Mouse (Mus musculus): ENCODE measurements around the gene Olfr971.
"Not testable (repeated sequence)": the region's sequence is repeated elsewhere in the genome, so short reads cannot be mapped to it uniquely, and the experiment has no call there.

Olfr971 gene

GRCm38 (mm10) chr9:39836576-39836975 is at the start of gene Olfr971:
TSS of gene Olfr971 (plus strand) at chr9:39836876.
- not testable (repeated sequence) for H3K4me1 ChIP-seq (replicated peaks; ENCODE audit: low read depth, low read length); H3K9me3 ChIP-seq (ENCODE audit: low read length); H3K27me3 ChIP-seq (ENCODE audit: insufficient read depth, low read length); H3K36me3 ChIP-seq (ENCODE audit: insufficient read depth, low read length); H3K4me3 ChIP-seq (replicated peaks; ENCODE audit: low read length)

DNA sequence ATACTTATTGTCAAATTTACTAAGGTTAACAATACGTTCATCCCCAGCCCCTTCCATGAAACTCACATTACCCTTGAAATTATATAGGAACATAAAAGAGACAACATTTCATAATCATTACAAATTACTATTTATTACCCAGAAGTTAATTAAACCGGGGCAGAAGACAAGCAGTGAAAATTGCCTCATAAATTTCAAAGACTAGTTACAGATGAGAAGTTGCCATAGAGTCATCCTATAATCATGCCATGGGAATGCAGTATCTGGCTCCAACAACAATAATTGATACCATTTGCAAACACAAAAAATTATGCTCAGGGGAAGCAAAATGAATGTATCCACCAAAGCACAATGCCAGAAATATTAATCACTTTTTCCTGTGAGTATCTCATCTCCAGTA is 46.1 kb upstream of the Olfr971 start, which contains the start of gene Olfr969:
Gene Olfr969, plus strand, starts transcription at position 388 of the 400 bp plus-strand sequence.
- Histone ChIP-seq H3K36me3 (ENCODE audit: insufficient read depth, low read length) (no peaks in the 10 kb centered on the region), H3K4me3 (replicated peaks; ENCODE audit: low read length) (no peak within 1 kb of the TSS), H3K4me1 (replicated peaks; ENCODE audit: low read depth, low read length) (no peaks in the 10 kb centered on the region), H3K27me3 (ENCODE audit: insufficient read depth, low read length) (no peaks in the 10 kb centered on the region), H3K9me3 (ENCODE audit: low read length) (no peaks in the 10 kb centered on the region)
- TF ChIP-seq CTCF (conservative IDR thresholded peaks at IDR 0.05; ENCODE audit: low read length) (no peak), POU5F1 (IDR thresholded peaks at IDR 0.05; ENCODE audit: borderline replicate concordance, low read length) (no peak), NANOG (IDR thresholded peaks at IDR 0.05; ENCODE audit: borderline replicate concordance, low read length) (no peak)

GRCm38 (mm10) chr9:39808560-39808959 is 28.1 kb upstream of the Olfr971 start, which contains the start of gene Olfr970:
TSS of gene Olfr970 (plus strand) at chr9:39808860.
- Histone ChIP-seq H3K9me3 (ENCODE audit: low read length) (no peaks in the 10 kb centered on the region), H3K4me1 (replicated peaks; ENCODE audit: low read depth, low read length) (no peaks in the 10 kb centered on the region), H3K36me3 (ENCODE audit: insufficient read depth, low read length) (no peaks in the 10 kb centered on the region), H3K27me3 (ENCODE audit: insufficient read depth, low read length) (no peaks in the 10 kb centered on the region), H3K4me3 (replicated peaks; ENCODE audit: low read length) (no peak within 1 kb of the TSS)
- TF ChIP-seq NANOG (IDR thresholded peaks at IDR 0.05; ENCODE audit: borderline replicate concordance, low read length) (no peak), CTCF (conservative IDR thresholded peaks at IDR 0.05; ENCODE audit: low read length) (no peak), POU5F1 (IDR thresholded peaks at IDR 0.05; ENCODE audit: borderline replicate concordance, low read length) (no peak)

DNA sequence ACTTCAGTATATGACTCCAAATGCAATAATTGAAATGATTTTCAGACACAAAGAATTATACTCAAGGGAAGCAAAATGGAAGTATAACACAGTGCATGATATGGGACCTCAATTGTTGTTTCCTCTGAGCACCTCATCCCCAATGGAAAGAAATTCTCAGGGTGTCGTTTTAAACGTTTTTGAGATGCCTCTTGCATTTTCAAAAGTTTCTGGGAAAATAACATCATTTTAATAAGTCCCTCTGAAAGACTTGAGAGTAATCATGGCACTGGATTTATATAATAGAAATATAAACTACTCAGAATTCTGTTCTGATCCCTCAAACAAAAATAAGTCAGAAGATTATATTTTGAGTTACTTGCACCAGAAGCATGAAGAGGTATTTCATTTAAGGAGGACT is 29.4 kb downstream of the Olfr971 start, which contains the start of gene Olfr972:
Gene Olfr972, plus strand, starts transcription at position 301 of the 400 bp plus-strand sequence.
- Histone ChIP-seq H3K27me3 (ENCODE audit: insufficient read depth, low read length) (no peaks in the 10 kb centered on the region), H3K4me1 (replicated peaks; ENCODE audit: low read depth, low read length) (no peaks in the 10 kb centered on the region), H3K4me3 (replicated peaks; ENCODE audit: low read length) (no peak within 1 kb of the TSS), H3K36me3 (ENCODE audit: insufficient read depth, low read length) (no peaks in the 10 kb centered on the region), H3K9me3 (ENCODE audit: low read length) (no peaks in the 10 kb centered on the region)
- TF ChIP-seq POU5F1 (IDR thresholded peaks at IDR 0.05; ENCODE audit: borderline replicate concordance, low read length) (no peak), NANOG (IDR thresholded peaks at IDR 0.05; ENCODE audit: borderline replicate concordance, low read length) (no peak), CTCF (conservative IDR thresholded peaks at IDR 0.05; ENCODE audit: low read length) (no peak)

GRCm38 (mm10) chr9:39871986-39872385 is 35.3 kb downstream of the Olfr971 start:
- H3K27me3 ChIP-seq (ENCODE audit: insufficient read depth, low read length); H3K9me3 ChIP-seq (ENCODE audit: low read length); H3K4me1 ChIP-seq (replicated peaks; ENCODE audit: low read depth, low read length); H3K4me3 ChIP-seq (replicated peaks; ENCODE audit: low read length); H3K36me3 ChIP-seq (ENCODE audit: insufficient read depth, low read length): not testable (repeated sequence)
- TF ChIP-seq NANOG (IDR thresholded peaks at IDR 0.05; ENCODE audit: borderline replicate concordance, low read length): peak; percentile 19; the same call in 1 of the 2 replicates

- H3K4me3 ChIP-seq (replicated peaks; ENCODE audit: low read length); H3K27me3 ChIP-seq (ENCODE audit: insufficient read depth, low read length); H3K36me3 ChIP-seq (ENCODE audit: insufficient read depth, low read length); H3K4me1 ChIP-seq (replicated peaks; ENCODE audit: low read depth, low read length); H3K9me3 ChIP-seq (ENCODE audit: low read length): not testable (repeated sequence)
These were observed 41.1 kb downstream of the Olfr971 start for GRCm38 (mm10) chr9:39877541-39878396.

All from E14TG2a.4 (cell line).